Mouse (Mus musculus) cerebellum, adult 2 months (tissue): ENCODE results near the gene Pmm1.

Experiments used
- CTCF ChIP-seq: fragments of 200-500 bp; IDR thresholded peaks from 2 replicates; pipeline ENCODE4 v1.5.1; 2011; ENCODE audit warnings: low read depth, mild to moderate bottlenecking, control low read depth, low read length, moderate library complexity, borderline replicate concordance; ENCODE audit not compliant: insufficient read depth
- POLR2A ChIP-seq: fragments of 200-500 bp; IDR thresholded peaks from 2 replicates; pipeline ENCODE4 v1.6.1; 2011; ENCODE audit warnings: low read length, control low read depth, borderline replicate concordance; ENCODE audit not compliant: insufficient read depth

GRCm38 (mm10) chr15:81949076-81949475, 11.7 kb downstream of the Pmm1 start:
- TF ChIP-seq CTCF = no peak
- no peak for TF ChIP-seq POLR2A
